Mouse (Mus musculus) embryonic facial prominence, embryonic 11.5 days (tissue): ENCODE measurements around the gene Ankrd52. TPM values are rescaled to one million over a fixed set of nuclear protein-coding genes. Genes with fewer than 3 reads are reported as not detected.
A peak's percentile ranks its signal among the peaks of the same experiment; 100 is the strongest.

ENCODE experiments used
- ATAC-seq: fragments of 200-750 bp; cut with Nextera tagmentation; replicated peaks from 2 replicates; pipeline ENCODE4 v1.8.0; 2017; ENCODE audit warnings: low read depth; ENCODE audit not compliant: insufficient number of reproducible peaks, low FRiP score, low TSS enrichment
- DNase-seq: peaks from one replicate; pipeline ENCODE4 v3.0.0-alpha.2; 2015; ENCODE audit warnings: low spot score
- H3K27ac ChIP-seq: fragments of 300-500 bp; sonication (generic); replicated peaks from 2 replicates; pipeline ENCODE4 v1.5.1; 2014; ENCODE audit warnings: mild to moderate bottlenecking, low read depth, low read length, control low read depth
- H3K27me3 ChIP-seq: fragments of 300-500 bp; sonication (generic); 2 replicates; pipeline ENCODE4 v1.6.1; 2014; ENCODE audit warnings: mild to moderate bottlenecking, low read length, moderate library complexity, mixed read lengths; ENCODE audit not compliant: control insufficient read depth, insufficient read depth
- H3K36me3 ChIP-seq: fragments of 300-500 bp; sonication (generic); replicated peaks from 2 replicates; pipeline ENCODE4 v1.6.1; 2014; ENCODE audit warnings: low read depth, mild to moderate bottlenecking, low read length, moderate library complexity, mixed read lengths; ENCODE audit not compliant: control insufficient read depth, insufficient read depth
- H3K4me1 ChIP-seq: fragments of 300-500 bp; sonication (generic); 2 replicates; pipeline ENCODE4 v1.6.1; 2014; ENCODE audit warnings: low read length, mixed read lengths; ENCODE audit not compliant: control insufficient read depth, insufficient read depth
- H3K4me2 ChIP-seq: fragments of 300-500 bp; sonication (generic); 2 replicates; pipeline ENCODE4 v1.6.1; 2014; ENCODE audit warnings: low read depth, mild to moderate bottlenecking, control low read depth, low read length, moderate library complexity
- H3K4me3 ChIP-seq: fragments of 300-500 bp; sonication (generic); 2 replicates; pipeline ENCODE4 v1.5.1; 2014; ENCODE audit warnings: low read depth, low read length, control low read depth
- H3K9ac ChIP-seq: fragments of 300-500 bp; sonication (generic); replicated peaks from 2 replicates; pipeline ENCODE4 v1.6.1; 2014; ENCODE audit warnings: mild to moderate bottlenecking, control low read depth, low read length
- H3K9me3 ChIP-seq: fragments of 300-500 bp; sonication (generic); replicated peaks from 2 replicates; pipeline ENCODE4 v1.6.1; 2016; ENCODE audit warnings: mild to moderate bottlenecking, low read length, inconsistent platforms, mixed read lengths; ENCODE audit not compliant: control insufficient read depth
- WGBS: fragments of 180-500 bp; shearing (Covaris S2); extraction: QIAGEN DNeasy Blood & Tissue Kit; methylation state at CpG from one replicate; pipeline ENCODE4 v1.1.7; 2014; 5-methylcytosine and 5-hydroxymethylcytosine counted together
- polyA plus RNA-seq: library from polyadenylated mRNA; unstranded; fragments of >200 nt; fragmentation: Nextera tagmentation; extraction: Ambion mirVana; gene quantifications from 2 replicates; pipeline ENCODE4 v1.2.1, GENCODE M21; 2014

The Ankrd52 gene
- polyA plus RNA-seq, 1 experiment from 2014 or later, result 9.3 TPM

GRCm38 (mm10) chr10:128372142-128372541, 4.8 kb upstream of the Ankrd52 start:
- ATAC-seq (no peak), DNase-seq (no peak)
- Histone ChIP-seq H3K4me1 (no peaks in the 10 kb centered on the region), H3K9me3 (no peaks in the 10 kb centered on the region), H3K36me3 (no peaks in the 10 kb centered on the region), H3K4me2 (no peak overlapping the region), H3K27ac (no peak overlapping the region), H3K27me3 (no peaks in the 10 kb centered on the region), H3K9ac (no peak overlapping the region), H3K4me3 (no peak overlapping the region)
- WGBS, result 84% methylated on average over 5 of the region's 5 CpGs

DNA sequence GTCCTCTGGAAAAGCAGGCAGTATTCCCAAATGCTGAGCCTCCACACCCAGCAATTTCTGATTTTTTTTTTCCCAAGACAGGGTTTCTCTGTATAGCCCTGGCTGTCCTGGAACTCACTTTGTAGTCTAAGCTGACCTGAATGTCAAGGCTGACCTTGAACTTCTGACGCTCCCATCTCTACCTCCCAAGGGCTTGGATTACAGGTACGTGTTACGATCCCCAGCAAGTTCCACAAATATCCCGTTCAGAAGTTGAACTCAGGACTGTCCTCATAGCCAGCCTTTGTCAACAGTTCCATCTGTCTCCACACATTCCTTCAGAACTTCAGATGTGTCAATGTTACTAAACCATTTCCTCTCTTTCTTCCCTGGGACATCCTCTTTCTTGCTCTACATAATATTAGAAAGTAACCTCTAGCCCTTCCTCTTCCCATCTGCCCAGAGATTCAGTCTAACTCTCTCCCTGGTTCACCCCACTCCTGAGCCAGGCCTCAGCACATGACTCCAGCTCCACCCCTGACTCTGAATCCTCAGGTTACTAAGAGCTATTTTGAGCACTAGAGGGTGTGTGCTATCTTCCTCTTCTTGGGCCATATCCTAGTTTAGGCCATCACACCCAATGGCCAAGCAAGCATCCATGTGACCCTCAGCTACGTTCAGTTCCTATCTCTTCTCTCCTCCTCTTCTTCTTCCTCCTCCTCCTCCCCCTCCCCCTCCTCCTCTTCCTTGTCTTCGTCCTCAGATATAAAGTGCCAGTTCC, 3.7 kb upstream of the Ankrd52 start:
- H3K27me3 ChIP-seq, result no peaks in the 10 kb centered on the region
- H3K9me3 ChIP-seq, result no peaks in the 10 kb centered on the region
- no peak overlapping the region for H3K4me2 ChIP-seq
- 78% methylated on average over 6 of the region's 6 CpGs for whole genome bisulfite sequencing
- no peaks in the 10 kb centered on the region for H3K4me1 ChIP-seq
- no peak overlapping the region for H3K27ac ChIP-seq
- no peaks in the 10 kb centered on the region for H3K36me3 ChIP-seq
- ATAC-seq (no peak), DNase-seq (no peak)
- H3K9ac ChIP-seq, result no peak overlapping the region
- H3K4me3 ChIP-seq, result no peak overlapping the region

DNA sequence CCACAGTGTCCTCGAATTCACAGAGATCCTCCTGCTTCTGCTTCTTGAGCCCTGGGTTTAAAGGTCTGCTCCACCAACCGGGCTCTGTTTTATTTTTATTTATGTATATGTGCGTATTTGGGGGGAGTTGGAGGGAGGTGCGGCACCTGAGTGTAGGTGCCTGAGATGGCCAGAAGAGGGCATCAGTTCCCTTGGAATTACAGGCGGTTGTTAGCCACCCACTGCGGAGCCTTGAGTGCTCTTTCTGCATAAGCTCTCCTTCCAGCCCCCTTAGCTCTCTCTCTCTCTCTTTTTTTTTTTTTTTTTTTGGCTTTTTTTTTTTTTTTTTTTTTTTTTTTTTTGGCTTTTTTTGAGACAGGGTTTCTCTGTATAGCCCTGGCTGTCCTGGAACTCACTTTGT, 2.5 kb upstream of the Ankrd52 start:
- no peak for DNase-seq
- Histone ChIP-seq H3K4me3 (no peak overlapping the region), H3K9me3 (no peaks in the 10 kb centered on the region), H3K4me1 (peaks cover 4% of the 10 kb centered on the region; the same call in 1 of the 2 replicates), H3K4me2 (no peak overlapping the region), H3K36me3 (peaks cover 5% of the 10 kb centered on the region), H3K27me3 (no peaks in the 10 kb centered on the region), H3K9ac (no peak overlapping the region), H3K27ac (no peak overlapping the region)
- no peak for ATAC-seq
- 78% methylated on average over 6 of the region's 6 CpGs for WGBS

- ATAC-seq (no peak), DNase-seq (no peak)
- Histone ChIP-seq H3K4me1 (peaks cover 4% of the 10 kb centered on the region; the same call in 1 of the 2 replicates), H3K4me2 (peak overlapping the region; percentile 82), H3K4me3 (peak overlapping the region; percentile 99), H3K27ac (peak overlapping the region; percentile 92), H3K9ac (peak overlapping the region; percentile 100), H3K36me3 (peaks cover 10% of the 10 kb centered on the region), H3K9me3 (no peaks in the 10 kb centered on the region), H3K27me3 (no peaks in the 10 kb centered on the region)
- 48% methylated on average over 4 of the region's 4 CpGs for whole genome bisulfite sequencing
Measured at GRCm38 (mm10) chr10:128376099-128376454, 838 bp upstream of the Ankrd52 start.

GRCm38 (mm10) chr10:128377222-128377939, 466 bp downstream of the Ankrd52 start:
- Histone ChIP-seq H3K4me3 (peak overlapping the region; percentile 99), H3K36me3 (peaks cover 15% of the 10 kb centered on the region), H3K9me3 (no peaks in the 10 kb centered on the region), H3K27ac (peak overlapping the region; percentile 92), H3K4me2 (peak overlapping the region; percentile 82), H3K9ac (peak overlapping the region; percentile 100), H3K4me1 (peaks cover 4% of the 10 kb centered on the region; the same call in 1 of the 2 replicates), H3K27me3 (no peaks in the 10 kb centered on the region)
- DNase-seq (peak; percentile 81), ATAC-seq (peak; percentile 63)
- under 1% methylated on average over 43 of the region's 47 CpGs for WGBS

GRCm38 (mm10) chr10:128377940-128378448, 1.1 kb downstream of the Ankrd52 start:
- Histone ChIP-seq H3K4me1 (peaks cover 4% of the 10 kb centered on the region; the same call in 1 of the 2 replicates), H3K9ac (peak overlapping the region; percentile 100), H3K4me3 (peak overlapping the region; percentile 99), H3K4me2 (peak overlapping the region; percentile 82), H3K9me3 (no peaks in the 10 kb centered on the region), H3K36me3 (peaks cover 21% of the 10 kb centered on the region), H3K27me3 (no peaks in the 10 kb centered on the region), H3K27ac (peak overlapping the region; percentile 92; the same call in 1 of the 2 replicates)
- DNase-seq (no peak), ATAC-seq (no peak)
- WGBS, result 53% methylated on average over 14 of the region's 14 CpGs

- Histone ChIP-seq H3K4me2 (no peak overlapping the region; the same call in 1 of the 2 replicates), H3K4me3 (peak overlapping the region; percentile 99; the same call in 1 of the 2 replicates), H3K9ac (peak overlapping the region; percentile 26; the same call in 1 of the 2 replicates), H3K9me3 (no peaks in the 10 kb centered on the region), H3K4me1 (peaks cover 4% of the 10 kb centered on the region; the same call in 1 of the 2 replicates), H3K27ac (no peak overlapping the region), H3K27me3 (no peaks in the 10 kb centered on the region), H3K36me3 (peaks cover 26% of the 10 kb centered on the region)
- 75% methylated on average over 3 of the region's 3 CpGs for WGBS
- no peak for ATAC-seq
- DNase-seq, result no peak
Measured at GRCm38 (mm10) chr10:128378462-128378861, 1.5 kb downstream of the Ankrd52 start.
